Mouse (Mus musculus) forebrain, embryonic 11.5 days (tissue): ENCODE data around the gene Spata13. TPM values are rescaled to one million over a fixed set of nuclear protein-coding genes. Genes with fewer than 3 reads are reported as not detected.

Source experiments
- ATAC-seq: fragments of 200-750 bp; cut with Nextera tagmentation; replicated peaks from 2 replicates; pipeline ENCODE4 v1.8.0; 2017; ENCODE audit warnings: moderate TSS enrichment; ENCODE audit not compliant: low FRiP score
- DNase-seq: peaks from one replicate; pipeline ENCODE4 v3.0.0-alpha.2; 2017; ENCODE audit warnings: low spot score
- H3K27ac ChIP-seq: fragments of 300-500 bp; sonication (generic); 2 replicates; pipeline ENCODE4 v1.5.1; 2014; ENCODE audit warnings: low read depth, low read length
- H3K27me3 ChIP-seq: fragments of 300-500 bp; sonication (generic); 2 replicates; pipeline ENCODE4 v1.6.1; 2014; ENCODE audit warnings: mild to moderate bottlenecking, low read length, mixed read lengths; ENCODE audit not compliant: control insufficient read depth, insufficient read depth
- H3K36me3 ChIP-seq: fragments of 300-500 bp; sonication (generic); 2 replicates; pipeline ENCODE4 v1.6.1; 2014; ENCODE audit warnings: mild to moderate bottlenecking, low read length, moderate library complexity, mixed read lengths; ENCODE audit not compliant: control insufficient read depth, insufficient read depth
- H3K4me1 ChIP-seq: fragments of 300-500 bp; sonication (generic); replicated peaks from 2 replicates; pipeline ENCODE4 v1.6.1; 2014; ENCODE audit warnings: low read length, mixed read lengths; ENCODE audit not compliant: control insufficient read depth, insufficient read depth
- H3K4me2 ChIP-seq: fragments of 300-500 bp; sonication (generic); 2 replicates; pipeline ENCODE4 v1.6.1; 2014; ENCODE audit warnings: low read depth, mild to moderate bottlenecking, low read length, moderate library complexity, mixed read lengths; ENCODE audit not compliant: severe bottlenecking
- H3K4me3 ChIP-seq: fragments of 300-500 bp; sonication (generic); 2 replicates; pipeline ENCODE4 v1.5.1; 2014; ENCODE audit warnings: low read depth, low read length
- H3K9ac ChIP-seq: fragments of 300-500 bp; sonication (generic); 2 replicates; pipeline ENCODE4 v1.6.1; 2014; ENCODE audit warnings: low read length
- H3K9me3 ChIP-seq: fragments of 300-500 bp; sonication (generic); 2 replicates; pipeline ENCODE4 v1.6.1; 2016; ENCODE audit warnings: low read length, mixed read lengths; ENCODE audit not compliant: control insufficient read depth
- WGBS: fragments of 180-500 bp; shearing (Covaris S2); extraction: QIAGEN DNeasy Blood & Tissue Kit; methylation state at CpG from one replicate; pipeline ENCODE4 v1.1.7; 2014; 5-methylcytosine and 5-hydroxymethylcytosine counted together
- polyA plus RNA-seq: library from polyadenylated mRNA; unstranded; fragments of >200 nt; fragmentation: Nextera tagmentation; extraction: Ambion mirVana; gene quantifications from 2 replicates; pipeline ENCODE4 v1.2.1, GENCODE M21; 2014

Spata13 gene
- polyA plus RNA-seq, 1 experiment from 2014 or later, result 137 TPM

GRCm38 (mm10) chr14:60799762-60800728, 166.2 kb downstream of the Spata13 start:
- H3K27me3 ChIP-seq, result no peaks in the 10 kb centered on the region
- H3K4me1 ChIP-seq, result no peaks in the 10 kb centered on the region
- no peak for ATAC-seq
- 55% methylated on average over 9 of the region's 9 CpGs for WGBS
- H3K4me2 ChIP-seq, result no peak overlapping the region
- DNase-seq, result peak; percentile 52
- H3K36me3 ChIP-seq, result no peaks in the 10 kb centered on the region; the same call in 1 of the 2 replicates
- H3K27ac ChIP-seq, result no peak overlapping the region
- no peak overlapping the region for H3K9ac ChIP-seq
- H3K9me3 ChIP-seq, result no peaks in the 10 kb centered on the region
- H3K4me3 ChIP-seq, result no peak overlapping the region

- WGBS, result 97% methylated on average over 13 of the region's 13 CpGs
- ATAC-seq (no peak), DNase-seq (no peak)
- no peaks in the 10 kb centered on the region for H3K27me3 ChIP-seq
- no peak overlapping the region for H3K27ac ChIP-seq
- no peak overlapping the region for H3K4me3 ChIP-seq
- H3K9ac ChIP-seq, result no peak overlapping the region
- no peaks in the 10 kb centered on the region for H3K9me3 ChIP-seq
- H3K36me3 ChIP-seq, result no peaks in the 10 kb centered on the region; the same call in 1 of the 2 replicates
- no peak overlapping the region for H3K4me2 ChIP-seq
- H3K4me1 ChIP-seq, result no peaks in the 10 kb centered on the region
Observed at GRCm38 (mm10) chr14:60802026-60802425, 168.2 kb downstream of the Spata13 start.

GRCm38 (mm10) chr14:60804978-60805377, 171.2 kb downstream of the Spata13 start:
- H3K36me3 ChIP-seq, result no peaks in the 10 kb centered on the region; the same call in 1 of the 2 replicates
- no peaks in the 10 kb centered on the region for H3K4me1 ChIP-seq
- no peak overlapping the region for H3K4me2 ChIP-seq
- no peak for ATAC-seq
- DNase-seq, result no peak
- 89% methylated on average over 9 of the region's 9 CpGs for WGBS
- H3K4me3 ChIP-seq, result no peak overlapping the region
- no peak overlapping the region for H3K27ac ChIP-seq
- H3K27me3 ChIP-seq, result no peaks in the 10 kb centered on the region
- no peaks in the 10 kb centered on the region for H3K9me3 ChIP-seq
- H3K9ac ChIP-seq, result no peak overlapping the region

GRCm38 (mm10) chr14:60805871-60806270, 172.1 kb downstream of the Spata13 start:
- DNase-seq (no peak), ATAC-seq (no peak)
- no peaks in the 10 kb centered on the region for H3K4me1 ChIP-seq
- H3K36me3 ChIP-seq, result no peaks in the 10 kb centered on the region; the same call in 1 of the 2 replicates
- H3K27me3 ChIP-seq, result no peaks in the 10 kb centered on the region
- H3K9ac ChIP-seq, result no peak overlapping the region
- H3K4me3 ChIP-seq, result no peak overlapping the region
- no peaks in the 10 kb centered on the region for H3K9me3 ChIP-seq
- H3K4me2 ChIP-seq, result no peak overlapping the region
- H3K27ac ChIP-seq, result no peak overlapping the region
- 82% methylated on average over 1 of the region's 1 CpGs for WGBS

- ATAC-seq, result no peak
- Histone ChIP-seq H3K27me3 (no peaks in the 10 kb centered on the region), H3K4me3 (no peak overlapping the region), H3K9me3 (no peaks in the 10 kb centered on the region), H3K9ac (no peak overlapping the region), H3K36me3 (no peaks in the 10 kb centered on the region; the same call in 1 of the 2 replicates), H3K4me1 (no peaks in the 10 kb centered on the region), H3K4me2 (no peak overlapping the region), H3K27ac (no peak overlapping the region)
- DNase-seq, result no peak
- WGBS, result 74% methylated on average over 11 of the region's 11 CpGs
Observed at GRCm38 (mm10) chr14:60806891-60807344, 173.1 kb downstream of the Spata13 start.

- Histone ChIP-seq H3K27ac (no peak overlapping the region), H3K9ac (no peak overlapping the region), H3K9me3 (no peaks in the 10 kb centered on the region), H3K4me1 (no peaks in the 10 kb centered on the region), H3K27me3 (no peaks in the 10 kb centered on the region), H3K4me3 (no peak overlapping the region), H3K36me3 (no peaks in the 10 kb centered on the region; the same call in 1 of the 2 replicates), H3K4me2 (no peak overlapping the region)
- DNase-seq (no peak), ATAC-seq (no peak)
- 91% methylated on average over 8 of the region's 8 CpGs for WGBS
Observed at GRCm38 (mm10) chr14:60809881-60810280, 176.1 kb downstream of the Spata13 start.

- H3K9ac ChIP-seq, result no peak overlapping the region
Observed at GRCm38 (mm10) chr14:60811547-60811946, 177.7 kb downstream of the Spata13 start.

More at GRCm38 (mm10) chr14:60811547-60811946, 177.7 kb downstream of the Spata13 start:
- H3K36me3 ChIP-seq, result no peaks in the 10 kb centered on the region; the same call in 1 of the 2 replicates
- 83% methylated on average over 4 of the region's 4 CpGs for WGBS
- H3K4me1 ChIP-seq, result no peaks in the 10 kb centered on the region
- no peak overlapping the region for H3K27ac ChIP-seq
- no peak for ATAC-seq
- H3K9me3 ChIP-seq, result no peaks in the 10 kb centered on the region
- no peak for DNase-seq
- no peaks in the 10 kb centered on the region for H3K27me3 ChIP-seq
- no peak overlapping the region for H3K4me3 ChIP-seq
- no peak overlapping the region for H3K4me2 ChIP-seq
